Mouse (Mus musculus) NIH3T3 (cell line): ENCODE measurements at regions not wholly inside any gene's neighbourhood (a gene's known extent, or its start where the extent isn't known, plus 50 kb on each side); places are given as distances from the start of the nearest gene placed in this dataset.

Experiments
- DNase-seq: peaks from one replicate; pipeline ENCODE4 v3.0.0-alpha.2; 2012; ENCODE audit warnings: low read depth

GRCm38 (mm10) chr4:56619803-56620202 is 120.1 kb upstream of the Gm26657 start:
- DNase-seq: peak; percentile 64

GRCm38 (mm10) chr4:56619054-56619453 is 120.8 kb upstream of the Gm26657 start:
- DNase-seq: no peak

GRCm38 (mm10) chr4:56618433-56618832 is 121.4 kb upstream of the Gm26657 start:
- no peak for DNase-seq

DNA sequence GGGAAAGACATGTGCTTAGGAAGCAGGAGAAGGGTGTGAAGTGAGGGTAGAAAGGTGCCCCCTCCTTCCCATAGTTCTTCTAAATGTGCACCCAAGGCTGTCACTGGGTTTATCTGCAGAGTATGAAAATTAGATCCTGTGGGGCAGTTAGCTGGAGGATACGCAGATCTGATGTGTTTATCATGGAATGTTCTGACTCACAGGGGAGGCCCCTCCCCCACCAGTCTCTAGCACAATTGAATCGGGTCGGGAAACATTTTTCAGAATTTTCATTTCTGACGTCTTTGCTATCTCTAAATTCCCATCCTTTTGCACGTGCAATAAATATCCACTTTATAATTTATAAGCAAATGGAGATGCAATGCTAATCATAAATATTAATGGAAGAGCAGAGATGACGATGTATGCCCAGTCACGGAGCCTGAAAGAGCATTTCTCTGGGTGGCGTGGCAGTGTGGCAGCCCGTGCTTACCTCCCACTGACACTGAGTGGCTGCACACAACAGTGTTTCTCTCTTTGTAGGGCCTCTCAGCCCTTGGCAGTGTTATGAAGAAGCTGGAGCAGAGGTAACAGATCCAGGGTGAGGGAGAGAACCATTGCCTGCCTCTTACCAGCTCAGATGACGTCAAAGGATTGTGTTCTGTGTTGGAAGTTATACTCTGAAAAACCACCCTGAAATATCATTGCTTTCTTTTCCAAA is 122.1 kb upstream of the Gm26657 start:
- peak; percentile 87 for DNase-seq

GRCm38 (mm10) chr4:56612325-56612724 is 127.5 kb upstream of the Gm26657 start:
- DNase-seq: peak; percentile 55

- peak; percentile 88 for DNase-seq
Observed at GRCm38 (mm10) chr4:56611751-56612150, 128.1 kb upstream of the Gm26657 start.

DNA sequence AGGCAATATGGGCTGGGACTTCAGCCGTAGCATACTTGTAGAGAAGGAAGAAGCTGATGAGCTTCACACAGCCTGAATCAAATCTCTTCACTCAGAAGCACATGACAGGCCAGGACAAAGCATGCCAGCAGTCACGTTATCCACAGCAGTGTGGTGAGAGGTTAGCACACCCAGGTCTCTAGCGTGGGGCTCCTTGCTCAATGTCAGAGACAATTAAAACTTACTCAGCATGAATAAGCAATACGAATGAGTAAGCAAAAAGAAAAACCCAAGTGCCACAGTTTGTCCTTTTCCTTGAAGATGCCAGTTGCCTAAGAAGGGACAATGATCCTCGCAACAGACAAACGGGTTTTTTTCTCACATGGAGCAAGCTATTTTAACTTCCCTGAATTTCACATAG is 129.6 kb upstream of the Gm26657 start:
- peak; percentile 68 for DNase-seq

GRCm38 (mm10) chr4:56608701-56609100 is 131.2 kb upstream of the Gm26657 start:
- DNase-seq: peak; percentile 79

DNA sequence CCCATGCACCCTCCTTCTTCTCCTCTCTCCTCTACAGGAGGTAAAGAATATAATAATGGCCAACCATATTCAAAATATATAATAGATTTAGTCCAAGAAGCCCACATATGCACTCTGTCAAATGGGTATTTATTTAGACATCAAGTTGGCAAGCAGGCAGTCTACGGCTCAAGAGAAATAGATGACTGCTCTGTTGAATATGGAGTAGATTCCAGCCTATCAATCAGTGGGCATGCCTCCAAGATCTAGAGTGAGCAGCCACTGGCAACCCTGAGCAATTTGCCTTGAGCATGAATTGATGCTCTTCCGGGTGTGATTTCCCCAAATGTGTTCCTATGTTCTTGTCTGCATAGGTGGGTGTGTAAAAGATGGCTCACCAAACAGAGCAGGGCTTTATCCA is 141.5 kb upstream of the Gm26657 start:
- DNase-seq: peak; percentile 39

- DNase-seq: peak; percentile 73
Observed at GRCm38 (mm10) chr4:56597931-56598330, 141.9 kb upstream of the Gm26657 start.

DNA sequence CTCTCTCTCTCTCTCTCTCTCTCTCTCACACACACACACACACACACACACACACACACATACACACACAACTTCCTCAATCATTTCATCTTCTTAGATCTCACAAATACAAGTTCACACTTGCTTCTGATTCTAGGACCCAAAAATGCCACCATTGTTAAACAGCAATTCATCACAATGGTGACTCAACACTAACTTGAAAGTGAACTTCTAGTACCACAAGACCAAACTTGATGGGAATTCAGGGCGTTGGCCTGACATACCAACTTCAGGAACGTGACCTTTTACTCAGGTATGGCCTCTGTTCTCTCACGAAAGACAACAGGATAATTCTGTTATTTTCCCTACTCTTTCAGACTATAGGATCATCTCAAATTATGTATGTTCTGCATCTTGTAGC is 157.5 kb upstream of the Gm26657 start:
- DNase-seq: no peak

DNA sequence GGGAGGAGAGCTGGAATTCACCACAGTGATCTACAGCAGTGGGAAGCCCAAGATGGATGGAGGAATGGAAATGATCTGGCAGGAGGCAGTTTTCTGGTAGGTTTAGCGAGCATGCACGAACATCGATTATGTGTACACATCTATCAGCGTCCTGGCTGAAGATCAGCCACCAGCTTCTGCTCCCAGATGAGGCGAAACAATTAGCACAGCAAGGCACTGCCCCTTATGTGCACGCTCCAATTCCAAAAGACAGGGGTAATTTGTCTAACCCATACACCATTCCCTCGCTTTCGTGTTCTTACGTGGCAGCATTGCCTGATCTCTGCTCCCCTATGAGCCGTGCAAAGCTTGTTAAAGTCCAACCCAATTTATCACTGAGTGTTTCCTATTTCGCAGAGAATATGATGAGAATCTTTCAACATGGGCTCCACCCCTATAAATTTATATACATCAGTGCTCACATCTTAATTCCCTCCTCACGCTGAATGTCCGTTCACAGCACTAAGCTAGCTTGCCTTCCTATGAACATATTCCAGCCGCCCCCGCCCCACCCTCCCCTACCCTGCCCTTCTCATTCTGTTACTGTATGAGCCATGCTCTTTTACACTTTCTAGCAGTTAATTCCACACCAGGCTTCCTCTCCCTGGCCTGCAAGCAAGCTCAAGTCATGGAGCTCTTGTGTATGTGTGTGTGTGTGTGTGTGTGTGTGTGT is 162.9 kb upstream of the Gm26657 start:
- DNase-seq: no peak

DNA sequence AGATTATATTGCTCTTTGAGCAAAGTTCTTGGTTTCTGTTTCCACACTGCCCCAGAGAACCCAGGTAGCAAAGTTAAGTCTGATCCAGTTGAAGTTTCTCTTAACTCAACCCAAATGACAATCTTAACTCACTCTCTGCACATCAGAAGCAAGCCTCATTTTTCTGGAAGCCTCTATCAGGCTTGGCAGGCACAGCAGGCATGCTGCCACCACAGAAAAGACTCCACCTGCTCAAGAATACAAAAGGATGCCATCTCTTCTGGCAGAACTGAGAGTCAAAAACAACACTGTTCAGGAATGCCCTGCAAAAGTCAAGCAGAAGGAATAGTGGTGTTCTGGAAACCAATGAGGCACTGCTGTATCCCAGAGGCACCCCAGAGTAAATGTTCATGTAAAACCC is 187.7 kb upstream of the Gm26657 start:
- DNase-seq: no peak

- DNase-seq: peak; percentile 55
Observed at GRCm38 (mm10) chr4:56533344-56533985, 206.4 kb upstream of the Gm26657 start.

DNA sequence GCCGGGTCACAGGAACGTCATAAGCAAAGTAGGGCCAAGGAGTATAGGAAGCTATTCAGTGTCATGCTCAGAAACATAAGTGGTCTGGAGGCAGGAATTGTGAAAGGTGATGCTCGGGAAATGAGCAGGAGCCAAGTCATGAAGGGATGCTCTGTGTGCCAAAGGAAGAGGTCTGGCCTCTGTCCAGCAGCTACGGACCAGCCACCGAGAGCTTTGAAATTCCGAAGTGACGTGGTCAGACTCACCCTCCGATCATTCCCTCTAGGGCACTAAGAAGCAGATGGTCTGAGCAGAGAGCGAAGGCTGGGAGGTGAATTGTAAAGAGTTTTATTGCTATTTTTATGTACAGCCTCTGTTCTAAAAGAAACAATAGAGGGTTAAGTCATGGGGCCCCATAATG is 206.9 kb upstream of the Gm26657 start:
- DNase-seq: peak; percentile 86

DNA sequence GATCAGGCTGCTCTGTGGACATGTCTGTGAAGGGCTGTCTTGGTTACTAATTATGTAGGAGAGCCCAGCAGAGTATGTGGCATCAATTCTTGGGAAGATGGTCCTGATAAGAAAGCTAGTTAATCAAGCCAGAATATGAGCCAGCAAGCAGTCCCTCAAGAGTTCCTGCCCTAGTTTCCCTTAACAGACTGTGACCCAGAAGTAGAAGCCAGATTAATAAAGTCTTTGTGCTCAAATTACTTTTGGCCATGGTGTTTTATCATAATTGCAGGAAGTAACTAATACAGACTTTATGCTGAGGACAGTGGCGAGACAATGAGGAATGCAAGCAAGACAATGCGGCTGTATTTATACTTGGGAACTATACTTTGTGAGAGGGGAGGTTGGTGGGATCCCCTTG is 211.3 kb upstream of the Gm26657 start:
- DNase-seq: no peak

DNA sequence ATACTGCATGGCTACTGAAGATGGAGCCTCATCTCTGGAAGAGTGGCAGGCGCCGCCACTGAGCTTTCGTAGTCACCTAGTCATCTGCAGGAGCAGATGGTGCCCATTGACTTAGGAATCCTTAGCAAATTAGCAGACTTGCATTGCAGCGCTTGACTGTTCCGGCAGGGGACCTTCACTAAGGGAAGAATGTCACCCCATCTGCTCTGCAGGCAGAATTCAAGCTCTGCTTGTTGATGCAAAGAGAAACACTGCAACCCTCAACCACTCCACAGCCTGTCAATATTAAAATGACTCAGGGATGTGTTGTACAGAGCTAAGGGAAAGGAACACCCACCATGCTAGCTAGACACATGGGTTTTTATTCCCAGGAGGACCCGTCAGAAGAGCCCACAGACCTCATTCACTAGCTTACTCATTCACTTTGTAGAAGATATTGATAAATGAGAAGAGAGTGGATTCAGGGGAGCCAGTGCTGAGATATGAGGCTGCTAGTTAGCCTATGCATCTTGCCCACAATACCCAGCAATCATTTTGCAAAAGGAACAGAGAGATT is 215.4 kb upstream of the Gm26657 start:
- peak; percentile 53 for DNase-seq

DNA sequence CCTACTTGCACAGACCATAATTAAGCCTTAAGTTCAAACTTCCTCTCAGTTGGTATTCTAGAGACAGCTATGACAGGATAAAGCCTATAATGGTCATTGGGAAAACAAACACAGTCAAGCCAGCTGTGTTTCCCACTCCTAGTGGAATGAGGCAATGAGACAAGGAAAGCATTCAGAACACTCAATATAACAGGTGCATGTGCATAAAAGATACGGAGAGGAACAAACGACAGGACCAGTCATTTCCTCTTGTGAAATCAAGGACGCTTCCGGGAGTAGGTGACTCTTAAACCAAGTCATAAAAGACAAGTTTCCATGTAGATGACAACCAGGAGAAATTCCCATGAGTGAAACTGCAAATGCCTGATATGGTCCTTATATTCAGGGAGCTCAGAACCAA is 232.1 kb upstream of the Gm26657 start:
- DNase-seq: no peak

DNA sequence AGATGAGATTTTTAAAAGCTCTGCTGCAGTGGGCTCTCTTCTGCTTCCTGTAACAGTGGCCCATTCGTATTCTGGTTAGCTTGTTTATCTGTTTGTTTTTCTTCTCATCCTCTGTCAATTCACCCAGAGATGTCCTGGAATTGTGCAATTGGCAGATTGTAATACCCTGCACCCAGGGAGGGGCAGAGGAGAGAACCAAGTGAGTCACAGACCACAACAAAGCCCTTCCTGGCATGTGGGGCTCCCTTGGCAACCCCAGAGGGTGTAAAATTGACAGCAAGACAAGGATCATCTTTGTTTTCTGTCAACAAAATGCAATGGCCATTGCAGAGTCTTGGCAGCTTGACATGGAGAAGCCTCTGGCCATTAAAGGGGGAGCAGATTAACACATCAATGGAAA is 233.1 kb upstream of the Gm26657 start:
- DNase-seq: no peak

- DNase-seq: no peak
Observed at GRCm38 (mm10) chr4:56506067-56506466, 233.8 kb upstream of the Gm26657 start.

- DNase-seq: peak; percentile 90
Observed at GRCm38 (mm10) chr4:56492537-56493221, 247.2 kb upstream of the Gm26657 start.

DNA sequence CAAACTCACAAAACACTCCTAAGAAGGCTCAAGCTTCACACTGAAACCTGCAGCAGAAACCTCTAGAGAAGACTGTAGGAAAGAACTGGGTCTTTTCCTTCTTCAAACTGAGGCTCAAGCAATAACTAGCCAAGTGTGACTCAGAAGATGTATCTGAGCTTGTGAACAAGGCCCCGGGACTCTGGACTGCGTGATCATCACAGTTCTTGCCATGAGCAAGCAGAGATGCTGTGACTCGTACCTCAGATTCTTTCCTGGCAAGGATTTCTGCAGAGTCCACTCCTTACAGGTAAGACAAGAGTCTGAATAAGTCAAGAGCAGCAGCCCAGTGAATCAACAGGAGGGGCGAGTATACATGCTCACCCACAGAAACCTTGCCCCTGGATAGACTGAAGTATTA is 250.5 kb upstream of the Gm26657 start:
- peak; percentile 73 for DNase-seq
